Mouse (Mus musculus) CH12.LX (cell line): ENCODE measurements at regions not wholly inside any gene's neighbourhood (a gene's known extent, or its start where the extent isn't known, plus 50 kb on each side); places are given as distances from the start of the nearest gene placed in this dataset.

ENCODE experiments used
- DNase-seq: peaks from one replicate; pipeline ENCODE4 v3.0.0-alpha.2; 2013; ENCODE audit errors: extremely low read depth
- H3K27ac ChIP-seq: 2 replicates; pipeline ENCODE4 v1.5.1; 2012; ENCODE audit warnings: low read depth, mild to moderate bottlenecking, control low read depth, moderate library complexity; ENCODE audit not compliant: insufficient read depth
- H3K27me3 ChIP-seq: replicated peaks from 2 replicates; pipeline ENCODE3; 2012; ENCODE audit warnings: inconsistent platforms
- H3K36me3 ChIP-seq, 2 experiments: replicated peaks in 1 of 2; 2 replicates each; pipeline versions ENCODE3 to v1.6.1; 2012; ENCODE audit warnings: inconsistent platforms in 1 of 2, low read length in 1 of 2, mild to moderate bottlenecking in 1 of 2, mixed read lengths in 1 of 2, moderate library complexity in 1 of 2; ENCODE audit not compliant: control insufficient read depth in 1 of 2, insufficient read depth in 1 of 2
- H3K4me1 ChIP-seq, 2 experiments: 2 replicates each; pipeline ENCODE4 v1.6.1; 2012; ENCODE audit warnings: inconsistent platforms in 1 of 2, moderate library complexity in 1 of 2; ENCODE audit not compliant: insufficient read depth in 2 of 2, control insufficient read depth in 1 of 2
- H3K4me2 ChIP-seq: 2 replicates; pipeline ENCODE4 v1.6.1; 2012; ENCODE audit warnings: low read depth, mild to moderate bottlenecking, control low read depth; ENCODE audit not compliant: poor library complexity, insufficient read depth, severe bottlenecking
- H3K4me3 ChIP-seq, 3 experiments: fragments of 150-350 bp in 1 of 3; sonication (generic) in 1 of 3; replicated peaks in 1 of 3; 2 replicates each; pipeline versions ENCODE3 to v1.5.1; 2011 to 2012; ENCODE audit warnings: low read depth in 2 of 3, low read length in 2 of 3, mild to moderate bottlenecking in 2 of 3, moderate library complexity in 2 of 3, control low read depth in 1 of 3, improper control_type of control experiment in 1 of 3, inconsistent platforms in 1 of 3, mixed read lengths in 1 of 3; ENCODE audit not compliant: poor library complexity in 1 of 3
- H3K79me2 ChIP-seq: replicated peaks from 2 replicates; pipeline ENCODE4 v1.6.1; 2012; ENCODE audit warnings: mild to moderate bottlenecking, moderate library complexity; ENCODE audit not compliant: control insufficient read depth, poor library complexity, insufficient read depth, severe bottlenecking; ENCODE audit errors: extremely low read depth
- H3K9ac ChIP-seq: 2 replicates; pipeline ENCODE4 v1.6.1; 2012; ENCODE audit warnings: low read depth, mild to moderate bottlenecking, control low read depth, moderate library complexity; ENCODE audit not compliant: insufficient read depth
- H3K9me3 ChIP-seq: replicated peaks from 2 replicates; pipeline ENCODE3; 2012; ENCODE audit warnings: low read length, inconsistent platforms, mixed read lengths
- BHLHE40 ChIP-seq: IDR thresholded peaks from 2 replicates; pipeline ENCODE4 v1.6.1; 2011; ENCODE audit warnings: mild to moderate bottlenecking, low read depth, low read length, improper control_type of control experiment
- CHD1 ChIP-seq: IDR thresholded peaks from 2 replicates; pipeline ENCODE4 v1.6.1; 2012; ENCODE audit warnings: low read depth, low read length, improper control_type of control experiment, inconsistent platforms
- CTCF ChIP-seq, 2 experiments: IDR thresholded peaks in 1 of 2; conservative IDR thresholded peaks in 1 of 2; 2 replicates each; pipeline ENCODE4 v1.5.1; 2011 to 2012; ENCODE audit warnings: low read depth in 2 of 2, low read length in 2 of 2, improper control_type of control experiment in 1 of 2, inconsistent platforms in 1 of 2, mild to moderate bottlenecking in 1 of 2, moderate library complexity in 1 of 2
- E2F4 ChIP-seq: IDR thresholded peaks from 2 replicates; pipeline ENCODE4 v1.6.1; 2011; ENCODE audit warnings: low read depth, low read length, improper control_type of control experiment; ENCODE audit not compliant: insufficient replicate concordance
- GABPA ChIP-seq: IDR thresholded peaks from 2 replicates; pipeline ENCODE4 v1.6.1; 2012; ENCODE audit warnings: low read depth, low read length, improper control_type of control experiment, inconsistent platforms; ENCODE audit not compliant: insufficient replicate concordance
- IRF4 ChIP-seq: IDR thresholded peaks from 2 replicates; pipeline ENCODE4 v1.6.1; 2014; ENCODE audit warnings: low read depth, mild to moderate bottlenecking, inconsistent platforms, low read length, improper control_type of control experiment
- JUND ChIP-seq: conservative IDR thresholded peaks from 2 replicates; pipeline ENCODE4 v1.6.1; 2011; ENCODE audit warnings: low read depth, low read length, improper control_type of control experiment
- MXI1 ChIP-seq: IDR thresholded peaks from 2 replicates; pipeline ENCODE4 v1.6.1; 2011; ENCODE audit warnings: mild to moderate bottlenecking, low read depth, low read length, improper control_type of control experiment
- NELFE ChIP-seq: IDR thresholded peaks from 2 replicates; pipeline ENCODE4 v1.6.1; 2011; ENCODE audit warnings: low read depth, low read length, improper control_type of control experiment
- NRF1 ChIP-seq: IDR thresholded peaks from 2 replicates; pipeline ENCODE4 v1.6.1; 2014; ENCODE audit warnings: low read depth, mild to moderate bottlenecking, inconsistent platforms, low read length, improper control_type of control experiment, moderate library complexity
- PAX5 ChIP-seq: IDR thresholded peaks from 2 replicates; pipeline ENCODE4 v1.6.1; 2012; ENCODE audit warnings: low read length, inconsistent platforms, mixed read lengths
- POLR2A ChIP-seq: IDR thresholded peaks from 2 replicates; pipeline ENCODE4 v1.6.1; 2011; ENCODE audit warnings: low read depth, mild to moderate bottlenecking, improper control_type of control experiment, low read length
- RAD21 ChIP-seq: IDR thresholded peaks from 2 replicates; pipeline ENCODE4 v1.6.1; 2011; ENCODE audit warnings: low read depth, mild to moderate bottlenecking, low read length, improper control_type of control experiment, moderate library complexity
- RCOR1 ChIP-seq: conservative IDR thresholded peaks from 2 replicates; pipeline ENCODE4 v1.6.1; 2012; ENCODE audit warnings: low read depth, mild to moderate bottlenecking, inconsistent platforms, low read length, improper control_type of control experiment
- SMC3 ChIP-seq: IDR thresholded peaks from 2 replicates; pipeline ENCODE4 v1.6.1; 2011; ENCODE audit warnings: low read depth, low read length, improper control_type of control experiment
- TBP ChIP-seq: conservative IDR thresholded peaks from 2 replicates; pipeline ENCODE4 v1.6.1; 2011; ENCODE audit warnings: low read depth, low read length, improper control_type of control experiment
- TCF12 ChIP-seq: IDR thresholded peaks from 2 replicates; pipeline ENCODE4 v1.6.1; 2014; ENCODE audit warnings: low read depth, mild to moderate bottlenecking, inconsistent platforms, low read length, improper control_type of control experiment
- UBTF ChIP-seq: IDR thresholded peaks from 2 replicates; pipeline ENCODE4 v1.6.1; 2012; ENCODE audit warnings: low read depth, mild to moderate bottlenecking, inconsistent platforms, low read length, improper control_type of control experiment, moderate library complexity
- USF1 ChIP-seq: IDR thresholded peaks from 2 replicates; pipeline ENCODE4 v1.6.1; 2014; ENCODE audit warnings: low read depth, mild to moderate bottlenecking, inconsistent platforms, low read length, improper control_type of control experiment
- USF2 ChIP-seq: conservative IDR thresholded peaks from 2 replicates; pipeline ENCODE4 v1.6.1; 2011; ENCODE audit warnings: low read depth, low read length, improper control_type of control experiment
- ZC3H11A ChIP-seq: IDR thresholded peaks from 2 replicates; pipeline ENCODE4 v1.6.1; 2012; ENCODE audit warnings: low read depth, mild to moderate bottlenecking, inconsistent platforms, low read length, improper control_type of control experiment
- ZKSCAN1 ChIP-seq: IDR thresholded peaks from 2 replicates; pipeline ENCODE4 v1.6.1; 2012; ENCODE audit warnings: low read depth, inconsistent platforms, low read length, improper control_type of control experiment, borderline replicate concordance
- ZNF384 ChIP-seq: IDR thresholded peaks from 2 replicates; pipeline ENCODE4 v1.6.1; 2012; ENCODE audit warnings: low read depth, low read length, improper control_type of control experiment, inconsistent platforms
- dilution Hi-C: fragments of 300-500 bp; cut with MboI; formaldehyde crosslinking; loops from 2 replicates; pipeline ENCODE4 v1.14.3; 2020; ENCODE audit warnings: low sequenced_read_pairs; ENCODE audit not compliant: extremely low pct_unique_long_range_greater_than_20kb, extremely low pct_ligation_motif_present
- in situ Hi-C: fragments of 300-500 bp; cut with MboI; formaldehyde crosslinking; loops from 3 replicates; pipeline ENCODE4 v1.14.3; 2019; ENCODE audit warnings: low sequenced_read_pairs, low pct_ligation_motif_present, low pct_unique_long_range_greater_than_20kb, mixed read lengths

- no peaks in the 10 kb centered on the region for H3K9me3 ChIP-seq
- no peak overlapping the region for H3K4me3 ChIP-seq
- dilution Hi-C loops (no loop called here), in situ Hi-C loops (loop anchor here (5.0 kb wide), 1 partner anchor 38 kb away; no protein-coding TSS in a partner anchor)
- no peak for TF ChIP-seq CTCF (conservative IDR thresholded peaks at IDR 0.05 in 1 of 2, IDR thresholded peaks at IDR 0.05 in 1 of 2; ENCODE audit: low read depth in 2 of 2, low read length in 2 of 2)
- no peak for TF ChIP-seq UBTF
- no peak for TF ChIP-seq ZKSCAN1
- no peak for TF ChIP-seq JUND
- TF ChIP-seq TBP, result no peak
- TF ChIP-seq RCOR1, result no peak
- no peak for TF ChIP-seq SMC3
- TF ChIP-seq ZNF384, result no peak
- no peak for TF ChIP-seq E2F4
- TF ChIP-seq IRF4, result no peak
- no peak for TF ChIP-seq NRF1
- no peak for TF ChIP-seq CHD1
- no peak for TF ChIP-seq NELFE
- TF ChIP-seq TCF12, result no peak
- no peak for TF ChIP-seq ZC3H11A
- TF ChIP-seq USF2, result no peak
- no peak for TF ChIP-seq GABPA
- TF ChIP-seq RAD21, result no peak
- no peaks in the 10 kb centered on the region for H3K27me3 ChIP-seq
- H3K79me2 ChIP-seq, result no peaks in the 10 kb centered on the region
- H3K27ac ChIP-seq, result no peak overlapping the region
- no peak overlapping the region for H3K9ac ChIP-seq
- no peak for DNase-seq
- H3K4me2 ChIP-seq, result no peak overlapping the region
- peaks cover 8 to 47% of the 10 kb centered on the region in 2 experiments; a peak in 3 of 4 replicates for H3K4me1 ChIP-seq
- H3K36me3 ChIP-seq, result no peaks in the 10 kb centered on the region
These were observed 402.4 kb downstream of the H2al1j start for GRCm38 (mm10) chrX:11729992-11730391.

GRCm38 (mm10) chrX:11732371-11732770 is 404.7 kb downstream of the H2al1j start:
- no peaks in the 10 kb centered on the region for H3K27me3 ChIP-seq
- H3K27ac ChIP-seq, result no peak overlapping the region
- H3K36me3 ChIP-seq, result no peaks in the 10 kb centered on the region
- in situ Hi-C loops (no loop called here), dilution Hi-C loops (no loop called here)
- peaks cover 12 to 39% of the 10 kb centered on the region in 2 experiments; a peak in 3 of 4 replicates for H3K4me1 ChIP-seq
- no peak for TF ChIP-seq CTCF (conservative IDR thresholded peaks at IDR 0.05 in 1 of 2, IDR thresholded peaks at IDR 0.05 in 1 of 2; ENCODE audit: low read depth in 2 of 2, low read length in 2 of 2)
- TF ChIP-seq MXI1, result no peak
- TF ChIP-seq ZC3H11A, result no peak
- no peak for TF ChIP-seq USF1
- TF ChIP-seq GABPA, result no peak
- no peak for TF ChIP-seq BHLHE40
- no peak for TF ChIP-seq CHD1
- no peak for TF ChIP-seq POLR2A
- no peak for TF ChIP-seq TCF12
- TF ChIP-seq PAX5, result no peak
- no peaks in the 10 kb centered on the region for H3K9me3 ChIP-seq
- H3K4me2 ChIP-seq, result no peak overlapping the region
- no peak for DNase-seq
- H3K4me3 ChIP-seq, result no peak overlapping the region
- no peaks in the 10 kb centered on the region for H3K79me2 ChIP-seq
- no peak overlapping the region for H3K9ac ChIP-seq
